Mouse (Mus musculus) forebrain, embryonic 11.5 days (tissue): ENCODE measurements at regions not wholly inside any gene's neighbourhood (a gene's known extent, or its start where the extent isn't known, plus 50 kb on each side); places are given as distances from the start of the nearest gene placed in this dataset.

Experiments
- ATAC-seq: fragments of 200-750 bp; cut with Nextera tagmentation; replicated peaks from 2 replicates; pipeline ENCODE4 v1.8.0; 2017; ENCODE audit warnings: moderate TSS enrichment; ENCODE audit not compliant: low FRiP score
- DNase-seq: peaks from one replicate; pipeline ENCODE4 v3.0.0-alpha.2; 2017; ENCODE audit warnings: low spot score
- H3K27ac ChIP-seq: fragments of 300-500 bp; sonication (generic); 2 replicates; pipeline ENCODE4 v1.5.1; 2014; ENCODE audit warnings: low read depth, low read length
- H3K27me3 ChIP-seq: fragments of 300-500 bp; sonication (generic); 2 replicates; pipeline ENCODE4 v1.6.1; 2014; ENCODE audit warnings: mild to moderate bottlenecking, low read length, mixed read lengths; ENCODE audit not compliant: control insufficient read depth, insufficient read depth
- H3K36me3 ChIP-seq: fragments of 300-500 bp; sonication (generic); 2 replicates; pipeline ENCODE4 v1.6.1; 2014; ENCODE audit warnings: mild to moderate bottlenecking, low read length, moderate library complexity, mixed read lengths; ENCODE audit not compliant: control insufficient read depth, insufficient read depth
- H3K4me1 ChIP-seq: fragments of 300-500 bp; sonication (generic); replicated peaks from 2 replicates; pipeline ENCODE4 v1.6.1; 2014; ENCODE audit warnings: low read length, mixed read lengths; ENCODE audit not compliant: control insufficient read depth, insufficient read depth
- H3K4me2 ChIP-seq: fragments of 300-500 bp; sonication (generic); 2 replicates; pipeline ENCODE4 v1.6.1; 2014; ENCODE audit warnings: low read depth, mild to moderate bottlenecking, low read length, moderate library complexity, mixed read lengths; ENCODE audit not compliant: severe bottlenecking
- H3K4me3 ChIP-seq: fragments of 300-500 bp; sonication (generic); 2 replicates; pipeline ENCODE4 v1.5.1; 2014; ENCODE audit warnings: low read depth, low read length
- H3K9ac ChIP-seq: fragments of 300-500 bp; sonication (generic); 2 replicates; pipeline ENCODE4 v1.6.1; 2014; ENCODE audit warnings: low read length
- H3K9me3 ChIP-seq: fragments of 300-500 bp; sonication (generic); 2 replicates; pipeline ENCODE4 v1.6.1; 2016; ENCODE audit warnings: low read length, mixed read lengths; ENCODE audit not compliant: control insufficient read depth
- WGBS: fragments of 180-500 bp; shearing (Covaris S2); extraction: QIAGEN DNeasy Blood & Tissue Kit; methylation state at CpG from one replicate; pipeline ENCODE4 v1.1.7; 2014; 5-methylcytosine and 5-hydroxymethylcytosine counted together

DNA sequence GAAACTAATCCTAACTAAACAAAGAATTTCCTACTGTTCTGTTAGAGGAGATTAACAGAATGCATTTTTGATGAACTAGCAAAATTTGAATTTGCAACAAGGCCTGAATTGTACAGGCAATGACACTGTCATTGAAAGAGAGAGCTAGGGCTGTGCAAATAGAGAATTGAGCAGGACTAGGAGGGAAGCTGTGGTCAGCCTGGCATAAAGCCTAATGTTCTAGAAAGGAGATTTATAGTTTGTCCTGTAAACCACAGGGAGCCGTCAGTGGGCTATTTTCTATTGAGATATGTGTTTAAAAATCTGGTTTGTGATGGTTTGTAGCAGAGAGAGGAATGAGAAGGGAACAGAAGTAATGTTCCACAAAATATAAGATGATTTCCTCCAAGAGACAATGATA, 317.9 kb downstream of the Aldoart1 start:
- 67% methylated on average over 1 of the region's 1 CpGs for WGBS
- H3K4me2 ChIP-seq: no peak overlapping the region
- H3K4me1 ChIP-seq: no peaks in the 10 kb centered on the region
- ATAC-seq: no peak
- no peaks in the 10 kb centered on the region for H3K9me3 ChIP-seq
- no peak overlapping the region for H3K4me3 ChIP-seq
- H3K9ac ChIP-seq: no peak overlapping the region
- no peak for DNase-seq
- H3K36me3 ChIP-seq: no peaks in the 10 kb centered on the region
- no peaks in the 10 kb centered on the region for H3K27me3 ChIP-seq
- no peak overlapping the region for H3K27ac ChIP-seq

DNA sequence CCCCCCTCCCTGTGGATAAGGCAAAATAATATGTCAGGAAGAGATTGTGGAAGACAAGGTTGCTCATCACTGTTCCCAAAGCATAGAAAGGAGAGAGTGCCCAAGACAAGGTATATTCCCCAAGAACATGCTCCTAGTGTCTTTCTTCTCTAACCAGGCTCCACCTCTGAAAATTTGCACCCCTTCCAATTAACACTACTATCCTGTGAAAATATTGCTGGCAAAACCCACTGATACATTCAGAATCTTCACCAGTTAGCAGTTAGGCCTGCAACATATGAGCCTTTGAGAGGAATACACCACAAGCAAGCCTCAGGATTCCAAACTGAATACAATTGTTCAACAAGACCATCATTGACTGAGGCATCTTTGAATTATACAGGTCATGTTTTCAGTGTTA, 323.9 kb upstream of the Tle1 start:
- H3K9me3 ChIP-seq: no peaks in the 10 kb centered on the region
- ATAC-seq: no peak

GRCm38 (mm10) chr4:72524100-72524499, 323.4 kb upstream of the Tle1 start:
- no peaks in the 10 kb centered on the region for H3K36me3 ChIP-seq
- H3K4me2 ChIP-seq: no peak overlapping the region
- no peak overlapping the region for H3K9ac ChIP-seq
- DNase-seq (no peak), ATAC-seq (no peak)
- H3K27me3 ChIP-seq: no peaks in the 10 kb centered on the region
- H3K27ac ChIP-seq: no peak overlapping the region
- WGBS: 79% methylated on average over 1 of the region's 1 CpGs
- no peaks in the 10 kb centered on the region for H3K9me3 ChIP-seq
- no peaks in the 10 kb centered on the region for H3K4me1 ChIP-seq
- no peak overlapping the region for H3K4me3 ChIP-seq

More for the DNA sequence above, 323.9 kb upstream of the Tle1 start:
- no peak overlapping the region for H3K9ac ChIP-seq
- no peak overlapping the region for H3K27ac ChIP-seq
- no peak overlapping the region for H3K4me3 ChIP-seq
- no peaks in the 10 kb centered on the region for H3K27me3 ChIP-seq
- H3K4me2 ChIP-seq: no peak overlapping the region
- no peak for DNase-seq
- no peaks in the 10 kb centered on the region for H3K4me1 ChIP-seq
- no peaks in the 10 kb centered on the region for H3K36me3 ChIP-seq

DNA sequence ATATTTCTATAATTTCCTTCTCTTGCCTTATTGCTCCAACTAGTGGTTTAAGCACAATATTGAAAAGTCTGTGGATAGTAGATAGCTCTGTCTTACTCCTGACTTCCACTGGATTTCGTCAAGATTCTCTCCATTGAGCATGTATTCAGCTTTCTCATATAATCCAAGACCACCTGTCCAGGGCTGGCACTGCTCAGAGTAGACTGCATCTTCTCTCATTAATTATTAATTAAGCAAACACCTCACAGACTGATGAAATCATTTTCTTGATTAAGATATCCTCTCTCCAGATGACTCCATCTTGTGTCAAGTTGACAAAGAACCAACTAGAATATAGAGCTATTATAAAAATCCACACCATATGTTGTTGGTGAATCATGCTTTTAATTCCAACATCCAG, 310.5 kb upstream of the Tle1 start:
- ATAC-seq: no peak
- H3K4me2 ChIP-seq: no peak overlapping the region
- no peak for DNase-seq
- H3K27me3 ChIP-seq: no peaks in the 10 kb centered on the region
- no peaks in the 10 kb centered on the region for H3K36me3 ChIP-seq
- WGBS: 78% methylated on average over 1 of the region's 1 CpGs
- H3K27ac ChIP-seq: no peak overlapping the region
- no peak overlapping the region for H3K9ac ChIP-seq
- no peaks in the 10 kb centered on the region for H3K4me1 ChIP-seq
- H3K4me3 ChIP-seq: no peak overlapping the region
- H3K9me3 ChIP-seq: no peaks in the 10 kb centered on the region

GRCm38 (mm10) chr4:72481748-72482147, 281.0 kb upstream of the Tle1 start:
- DNase-seq: no peak
- Histone ChIP-seq H3K9me3 (no peaks in the 10 kb centered on the region), H3K4me2 (no peak overlapping the region), H3K36me3 (no peaks in the 10 kb centered on the region), H3K9ac (no peak overlapping the region), H3K4me3 (no peak overlapping the region), H3K27me3 (no peaks in the 10 kb centered on the region), H3K4me1 (no peaks in the 10 kb centered on the region), H3K27ac (no peak overlapping the region)
- 86% methylated on average over 1 of the region's 1 CpGs for WGBS
- no peak for ATAC-seq

DNA sequence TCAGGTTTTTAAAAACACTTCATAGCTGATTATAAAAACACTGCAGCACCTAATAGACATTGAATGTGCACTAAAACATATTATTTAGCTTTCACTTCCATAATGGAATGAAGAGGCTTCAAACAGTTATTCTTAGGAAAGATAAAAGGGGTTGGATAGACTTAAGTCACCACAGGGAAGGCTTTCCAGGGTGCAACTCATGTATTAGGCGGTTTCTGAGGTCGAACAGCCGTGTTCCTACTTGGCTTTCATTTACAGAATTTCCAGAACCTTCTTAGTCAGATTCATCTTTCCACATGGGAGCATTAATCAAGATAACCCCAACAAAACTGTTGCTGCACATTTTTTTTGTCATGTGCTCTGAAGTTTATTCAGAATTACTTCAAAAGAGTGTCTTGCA, 279.8 kb upstream of the Tle1 start:
- ATAC-seq: no peak
- Histone ChIP-seq H3K27ac (no peak overlapping the region), H3K9me3 (no peaks in the 10 kb centered on the region), H3K27me3 (no peaks in the 10 kb centered on the region), H3K36me3 (no peaks in the 10 kb centered on the region), H3K4me2 (no peak overlapping the region), H3K9ac (no peak overlapping the region), H3K4me1 (no peaks in the 10 kb centered on the region), H3K4me3 (no peak overlapping the region)
- WGBS: 83% methylated on average over 3 of the region's 3 CpGs
- DNase-seq: no peak

DNA sequence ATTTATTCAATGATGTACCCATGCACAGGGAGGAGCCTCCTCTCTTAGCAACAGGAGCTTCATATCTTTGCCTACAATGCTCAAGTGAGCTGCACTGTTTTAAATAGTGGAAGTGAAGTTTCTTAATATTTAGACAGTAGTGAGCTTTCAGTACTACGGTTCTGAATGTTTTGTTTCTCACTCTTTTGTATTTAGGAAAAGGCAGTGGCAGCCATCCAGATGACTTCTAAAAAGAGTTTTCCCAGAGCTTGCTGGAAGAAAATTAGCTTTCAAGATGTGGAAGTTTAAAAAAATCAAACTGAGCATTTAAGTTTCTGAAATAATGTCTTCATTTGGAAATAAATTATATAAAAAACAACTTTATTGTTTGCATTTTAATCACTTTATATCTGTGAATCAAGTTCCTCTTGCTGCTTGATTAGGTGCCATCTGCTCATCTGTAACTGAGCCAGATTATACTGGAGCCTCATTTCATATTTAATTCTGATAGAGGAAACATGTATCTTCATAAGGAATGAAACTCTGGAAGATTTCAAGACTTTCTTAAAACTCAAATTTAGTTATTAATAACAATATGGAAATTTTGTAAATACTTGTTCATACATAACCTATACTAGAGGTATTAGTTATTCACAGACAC, 268.6 kb upstream of the Tle1 start:
- H3K9ac ChIP-seq: no peak overlapping the region
- no peaks in the 10 kb centered on the region for H3K9me3 ChIP-seq
- no peaks in the 10 kb centered on the region for H3K36me3 ChIP-seq
- no peaks in the 10 kb centered on the region for H3K4me1 ChIP-seq
- no peak overlapping the region for H3K27ac ChIP-seq
- H3K27me3 ChIP-seq: no peaks in the 10 kb centered on the region
- no peak overlapping the region for H3K4me2 ChIP-seq
- WGBS: 81% methylated on average over 1 of the region's 1 CpGs
- no peak for DNase-seq
- no peak for ATAC-seq
- no peak overlapping the region for H3K4me3 ChIP-seq

- Histone ChIP-seq H3K9me3 (no peaks in the 10 kb centered on the region), H3K4me3 (no peak overlapping the region), H3K27me3 (no peaks in the 10 kb centered on the region), H3K4me2 (no peak overlapping the region), H3K4me1 (0 out of 2 replicates have a peak, but pooled peaks cover 2% of the 10 kb centered on the region), H3K9ac (no peak overlapping the region), H3K36me3 (no peaks in the 10 kb centered on the region), H3K27ac (no peak overlapping the region)
- ATAC-seq (peak; percentile 76), DNase-seq (peak; percentile 49)
Measured at GRCm38 (mm10) chr4:72444177-72444770, 243.6 kb upstream of the Tle1 start.

DNA sequence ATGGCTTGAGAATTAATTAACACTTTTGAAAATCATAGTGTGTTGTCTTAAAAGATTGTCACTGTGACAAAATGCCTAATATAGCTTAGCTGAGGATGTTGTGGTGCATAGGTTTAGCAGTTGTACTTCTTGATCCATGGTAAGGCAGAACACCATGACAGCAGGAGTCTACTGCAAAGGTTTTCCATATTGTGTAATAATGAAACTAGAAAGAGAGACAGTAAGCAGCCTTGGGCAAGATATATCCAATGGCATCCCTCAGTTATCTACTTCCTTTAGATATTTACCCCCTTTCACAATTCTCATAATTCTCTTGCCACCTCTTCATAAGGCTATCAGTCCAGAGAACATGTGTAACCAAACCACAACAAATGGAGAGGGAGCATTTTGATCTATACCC, 236.6 kb upstream of the Tle1 start:
- Histone ChIP-seq H3K27ac (no peak overlapping the region), H3K9me3 (no peaks in the 10 kb centered on the region), H3K4me2 (no peak overlapping the region), H3K4me3 (no peak overlapping the region), H3K4me1 (no peaks in the 10 kb centered on the region), H3K9ac (no peak overlapping the region), H3K27me3 (no peaks in the 10 kb centered on the region), H3K36me3 (no peaks in the 10 kb centered on the region)
- DNase-seq (no peak), ATAC-seq (no peak)
